Mouse (Mus musculus) gastrocnemius, adult 2 months (tissue): ENCODE measurements around the gene Zfp85. TPM values are rescaled to one million over a fixed set of nuclear protein-coding genes. Genes with fewer than 3 reads are reported as not detected.
"Not testable (repeated sequence)": the region's sequence is repeated elsewhere in the genome, so short reads cannot be mapped to it uniquely, and the experiment has no call there.

Experiments used
- DNase-seq: peaks from one replicate; pipeline ENCODE4 v3.0.0; 2022
- H3K27ac ChIP-seq: fragments of 200-600 bp; 2 replicates; pipeline ENCODE4 v1.8.1; 2022; ENCODE audit warnings: mild to moderate bottlenecking
- H3K4me3 ChIP-seq: fragments of 200-600 bp; 2 replicates; pipeline ENCODE4 v1.8.1; 2022; ENCODE audit warnings: mild to moderate bottlenecking, moderate library complexity
- CTCF ChIP-seq: fragments of 200-600 bp; IDR thresholded peaks from 2 replicates; pipeline ENCODE4 v1.8.1; 2022; ENCODE audit warnings: antibody characterized with exemption, mild to moderate bottlenecking, moderate library complexity
- intact Hi-C: fragments of 180-260 bp; cut with DNase I; formaldehyde crosslinking; loops from one replicate; pipeline ENCODE4 v1.15.1; 2025
- total RNA-seq, 2 experiments: library from RNA; stranded (reverse); gene quantifications; 2 replicates each; pipeline ENCODE4 v1.2.3; 2021

Gene Zfp85
- total RNA-seq, 2 experiments from 2014 or later, result 1.6 TPM

- H3K27ac ChIP-seq, result peak overlapping the region; percentile 86
- TF ChIP-seq CTCF, result peak; percentile 33; the same call in 1 of the 2 replicates
- H3K4me3 ChIP-seq, result peak overlapping the region; percentile 81
- intact Hi-C loops, result loop anchor here (10.0 kb wide), 2 partner anchors 85 to 205 kb away; partner anchors contain the start of genes Gm26965, Zfp273 and Zfp87
- not testable (repeated sequence) for DNase-seq
Observed at GRCm38 (mm10) chr13:67729441-67729840, 25.6 kb downstream of the Zfp85 start.

GRCm38 (mm10) chr13:67728641-67729318 lies 26.2 kb downstream of the Zfp85 start, which contains the start of gene Zfp65:
Gene Zfp65 (minus strand): TSS chr13:67729173.
- TF ChIP-seq CTCF, result no peak

DNA sequence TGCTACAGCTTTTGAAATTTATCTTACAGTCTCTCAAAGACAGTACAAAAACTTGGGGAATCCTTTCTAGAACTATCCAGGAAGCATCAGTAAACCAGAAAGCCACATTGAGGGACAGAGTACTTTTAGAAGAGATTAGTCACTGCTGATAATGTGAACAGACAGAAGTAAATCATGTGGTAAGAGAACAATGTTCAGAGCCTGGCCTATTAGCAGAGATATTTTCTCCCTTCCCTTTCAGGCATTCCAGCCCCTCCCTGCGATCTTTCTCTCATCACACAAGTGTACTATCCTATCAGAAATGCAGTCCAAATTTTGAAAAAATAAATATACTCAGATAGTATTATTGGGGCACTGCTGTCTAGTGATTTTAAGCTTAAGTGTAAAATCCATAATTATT lies 26.9 kb downstream of the Zfp85 start:
- intact Hi-C loops, result loop anchor here (10.0 kb wide), 2 partner anchors 87 to 203 kb away; partner anchors contain the start of genes Gm26965, Zfp273 and Zfp87
- TF ChIP-seq CTCF, result no peak
- no peak for DNase-seq
- Histone ChIP-seq H3K27ac (peak overlapping the region; percentile 86), H3K4me3 (peak overlapping the region; percentile 81)

More at GRCm38 (mm10) chr13:67728641-67729318, 26.2 kb downstream of the Zfp85 start, which contains the start of gene Zfp65:
- peak within 1 kb of the TSS; percentile 86 for H3K27ac ChIP-seq
- DNase-seq, result peak; percentile 46
- H3K4me3 ChIP-seq, result peak within 1 kb of the TSS; percentile 81
- intact Hi-C loops, result loop anchor here (10.0 kb wide), 2 partner anchors 86 to 204 kb away; partner anchors contain the start of genes Gm26965, Zfp273 and Zfp87

- intact Hi-C loops, result loop anchor here (2.0 to 10.0 kb wide), 3 partner anchors 43 to 201 kb away; partner anchors contain the start of genes Gm26965, Zfp273 and Zfp87
- DNase-seq, H3K27ac ChIP-seq, H3K4me3 ChIP-seq: not testable (repeated sequence)
Observed at GRCm38 (mm10) chr13:67725331-67725730, 29.7 kb downstream of the Zfp85 start.

GRCm38 (mm10) chr13:67723848-67724479 lies 31.1 kb downstream of the Zfp85 start:
- DNase-seq, result peak; percentile 88
- Histone ChIP-seq H3K27ac (peak overlapping the region; percentile 88), H3K4me3 (peak overlapping the region; percentile 94)
- no peak for TF ChIP-seq CTCF
- intact Hi-C loops, result loop anchor here (2.0 to 10.0 kb wide), 5 partner anchors 41 to 199 kb away; partner anchors contain the start of genes Gm26965, Gm49345, Zfp273 and Zfp729a

Other genes starting within 250 kb of the Zfp85 start
- gene Gm26965, start 229.1 kb downstream of the Zfp85 start, total RNA-seq, result under 1 TPM in 1 of 2 experiments, not detected in 1; 0.20 TPM
- 1 to 10 TPM; 3.5 to 5.2 TPM for gene Zfp87, start 229.1 kb downstream of the Zfp85 start, total RNA-seq
- 1 to 10 TPM; 2.3 TPM for gene Zfp748, start 201.4 kb downstream of the Zfp85 start, total RNA-seq
- gene Zfp729b, start 145.5 kb downstream of the Zfp85 start, total RNA-seq, result 1 to 10 TPM; 2.4 to 3.4 TPM
- gene Gm49345, start 117.5 kb downstream of the Zfp85 start, total RNA-seq, result 1 to 10 TPM in 1 of 2 experiments, under 1 TPM in 1; 0.13 to 1.6 TPM
- 1 to 10 TPM; 3.6 to 3.7 TPM for gene Zfp729a, start 117.4 kb downstream of the Zfp85 start, total RNA-seq
- gene Zfp738, start 68.2 kb downstream of the Zfp85 start, total RNA-seq, result 1 to 10 TPM; 2.3 to 3.5 TPM
- 1 to 10 TPM; 3.5 to 4.8 TPM for gene Zfp65, start 26.1 kb downstream of the Zfp85 start, total RNA-seq
- gene Zfp493, start 24.5 kb upstream of the Zfp85 start, total RNA-seq, result 1 to 10 TPM; 3.6 to 5.5 TPM
- 1 to 10 TPM; 1.6 to 1.8 TPM for gene Zfp273, start 58.5 kb upstream of the Zfp85 start, total RNA-seq
- 1 to 10 TPM in 1 of 2 experiments, under 1 TPM in 1; 0.64 to 1.1 TPM for gene Gm10037, start 75.9 kb upstream of the Zfp85 start, total RNA-seq
- not detected for gene BC048507, start 108.1 kb upstream of the Zfp85 start, total RNA-seq